7 mouse cellular contexts compared by ENCODE assay signal in the genomic region with DNA sequence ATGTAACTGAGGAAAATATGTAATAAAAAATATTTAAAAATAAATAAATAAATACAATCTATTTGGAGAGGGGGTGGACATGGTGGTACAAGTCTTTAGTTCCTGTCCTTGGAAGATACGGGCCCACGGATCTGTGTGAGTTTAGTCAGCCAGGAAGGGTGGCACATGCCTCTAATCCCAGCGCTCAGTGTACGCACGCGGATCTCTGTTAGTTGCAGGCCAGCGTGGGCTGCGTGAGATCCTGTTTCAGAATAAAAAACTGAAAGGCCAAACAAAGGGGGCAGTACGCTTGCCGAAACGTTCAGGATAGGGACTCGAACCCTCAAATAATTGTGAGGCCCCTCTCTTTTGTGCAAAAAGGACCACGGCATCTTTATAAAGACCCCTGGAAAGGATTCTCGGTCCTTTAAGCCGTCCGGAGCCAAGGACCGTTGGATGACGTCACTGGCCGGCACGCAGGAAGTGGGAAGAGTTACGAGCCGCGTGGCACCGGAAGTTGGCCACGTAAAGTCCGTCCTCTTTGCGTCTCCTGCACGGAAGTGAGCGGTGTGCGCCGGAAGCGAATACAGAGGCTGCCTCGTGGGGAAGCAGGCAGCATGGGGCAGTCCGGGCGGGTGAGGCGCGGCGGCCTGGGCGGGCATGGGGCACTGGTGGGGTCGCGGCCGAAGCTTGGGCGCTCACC. TPM values are rescaled to one million over a fixed set of nuclear protein-coding genes. Genes with fewer than 3 reads are reported as not detected.
A peak's percentile ranks its signal among the peaks of the same experiment; 100 is the strongest.
DNase-seq lines count a peak whose midpoint lies in the region; ATAC-seq lines count a peak whose summit lies in the region.

Ppan (plus strand) TSS at position 472 of the 682 bp plus-strand sequence.

- peak; percentile 96 for DNase-seq in adrenal gland, postnatal 14 days
- DNase-seq in embryonic facial prominence, embryonic 11.5 days (ENCODE audit: low spot score), result peak; percentile 96
- peak; percentile 95 for DNase-seq in kidney, adult 11 months
- DNase-seq in limb, embryonic 10.5 days (ENCODE audit: low spot score), result peak; percentile 96
- peak; percentile 85 for DNase-seq in spleen, adult 12 weeks (ENCODE audit: low spot score)

- H3K9me3 ChIP-seq in embryonic facial prominence, embryonic 11.5 days (replicated peaks; ENCODE audit: control insufficient read depth, low read length), result no peaks in the 10 kb centered on the region
- H3K9me3 ChIP-seq in limb, embryonic 10.5 days (replicated peaks), result no peaks in the 10 kb centered on the region
- no peaks in the 10 kb centered on the region for H3K9me3 ChIP-seq in midbrain, embryonic 13.5 days

- H3K27me3 ChIP-seq in embryonic facial prominence, embryonic 11.5 days (ENCODE audit: control insufficient read depth, insufficient read depth, low read length), result no peaks in the 10 kb centered on the region
- no peaks in the 10 kb centered on the region for H3K27me3 ChIP-seq in limb, embryonic 10.5 days (ENCODE audit: low read depth, poor library complexity, severe bottlenecking)
- no peaks in the 10 kb centered on the region for H3K27me3 ChIP-seq in midbrain, embryonic 13.5 days

- H3K4me2 ChIP-seq in embryonic facial prominence, embryonic 11.5 days (ENCODE audit: low read depth, low read length), result peak within 1 kb of the TSS; percentile 77
- peak within 1 kb of the TSS; percentile 96 for H3K4me2 ChIP-seq in midbrain, embryonic 13.5 days (replicated peaks)

- peak; percentile 95 for ATAC-seq in embryonic facial prominence, embryonic 11.5 days (replicated peaks; ENCODE audit: insufficient number of reproducible peaks, low FRiP score, low TSS enrichment, low read depth)
- peak; percentile 88 for ATAC-seq in granulocyte monocyte progenitor cell, adult 5-6 weeks (replicated peaks; ENCODE audit: poor library complexity, severe bottlenecking)
- peak; percentile 98 for ATAC-seq in midbrain, embryonic 13.5 days

- peaks cover 7% of the 10 kb centered on the region for H3K36me3 ChIP-seq in embryonic facial prominence, embryonic 11.5 days (replicated peaks; ENCODE audit: control insufficient read depth, insufficient read depth, low read depth, low read length)
- peaks cover 38% of the 10 kb centered on the region for H3K36me3 ChIP-seq in limb, embryonic 10.5 days
- H3K36me3 ChIP-seq in midbrain, embryonic 13.5 days, result peaks cover 37% of the 10 kb centered on the region

- peak within 1 kb of the TSS; percentile 88 for H3K9ac ChIP-seq in embryonic facial prominence, embryonic 11.5 days (replicated peaks; ENCODE audit: low read length)
- peak within 1 kb of the TSS; percentile 77 for H3K9ac ChIP-seq in midbrain, embryonic 13.5 days (replicated peaks)

- H3K4me1 ChIP-seq in embryonic facial prominence, embryonic 11.5 days (ENCODE audit: control insufficient read depth, insufficient read depth, low read length), result no peaks in the 10 kb centered on the region
- H3K4me1 ChIP-seq in limb, embryonic 10.5 days, result peaks cover 18% of the 10 kb centered on the region
- peaks cover 13% of the 10 kb centered on the region for H3K4me1 ChIP-seq in midbrain, embryonic 13.5 days (replicated peaks)

- under 1% methylated on average over 43 of the region's 43 CpGs for WGBS in embryonic facial prominence, embryonic 11.5 days
- under 1% methylated on average over 43 of the region's 43 CpGs for WGBS in limb, embryonic 10.5 days
- WGBS in midbrain, embryonic 13.5 days, result under 1% methylated on average over 43 of the region's 43 CpGs

- peak within 1 kb of the TSS; percentile 95 for H3K4me3 ChIP-seq in embryonic facial prominence, embryonic 11.5 days (ENCODE audit: low read depth, low read length)
- peak within 1 kb of the TSS; percentile 98 for H3K4me3 ChIP-seq in limb, embryonic 10.5 days
- H3K4me3 ChIP-seq in midbrain, embryonic 13.5 days (replicated peaks), result peak within 1 kb of the TSS; percentile 80

- H3K27ac ChIP-seq in embryonic facial prominence, embryonic 11.5 days (replicated peaks; ENCODE audit: low read depth, low read length), result peak within 1 kb of the TSS; percentile 75
- H3K27ac ChIP-seq in limb, embryonic 10.5 days, result peak within 1 kb of the TSS; percentile 93
- peak within 1 kb of the TSS; percentile 95 for H3K27ac ChIP-seq in midbrain, embryonic 13.5 days

RNA-seq across cellular contexts. Expression of gene Ppan, which starts in this region (rescaled TPM):
- 38.0 and 44.2 TPM in 2 replicates for total RNA-seq in adrenal gland, postnatal 14 days (2021)
- 64.3 and 65.0 TPM in 2 replicates for polyA plus RNA-seq in embryonic facial prominence, embryonic 11.5 days (2014; fragmentation: Nextera tagmentation; extraction: Ambion mirVana)
- 88.0 and 115 TPM in 2 replicates for total RNA-seq in granulocyte monocyte progenitor cell, adult 5-6 weeks (2014; fragmentation: Nextera tagmentation)
- 172 and 173 TPM in 2 replicates for total RNA-seq in granulocyte monocyte progenitor cell, adult 5-6 weeks (2017)
- polyA plus RNA-seq in limb, embryonic 10.5 days (2016; fragmentation: Nextera tagmentation; extraction: Ambion mirVana), result 103 and 121 TPM in 2 replicates
- 49.2 and 49.5 TPM in 2 replicates for polyA plus RNA-seq in midbrain, embryonic 13.5 days (2015; fragmentation: Nextera tagmentation; extraction: Ambion mirVana)

Comparison
In these comparisons a context has a peak if more than half of its experiments do, and no peak if none do; other contexts are left out.
1. Peak in every context shown above with its lines: DNase-seq, ATAC-seq, H3K4me3 ChIP-seq and H3K27ac ChIP-seq.